Mouse (Mus musculus): Measurements from ENCODE around the gene Dthd1.

The Dthd1 gene

GRCm38 (mm10) chr5:62813402-62814071 is at the start of gene Dthd1:
TSS of gene Dthd1 (plus strand) at chr5:62813823.
- in situ Hi-C loops (cut with MboI, MseI) = no loop called here

GRCm38 (mm10) chr5:62764161-62764560 is 49.5 kb upstream of the Dthd1 start:
- in situ Hi-C loops (cut with MboI, MseI) = no loop called here

GRCm38 (mm10) chr5:62765459-62765783 is 48.2 kb upstream of the Dthd1 start:
- in situ Hi-C loops (cut with MboI, MseI) = no loop called here

- in situ Hi-C loops (cut with MboI, MseI) = no loop called here
These were observed 47.6 kb upstream of the Dthd1 start, which contains the start of gene Arap2 for GRCm38 (mm10) chr5:62765784-62766701. TSS of gene Arap2 (minus strand) at chr5:62766159.

- in situ Hi-C loops (cut with MboI, MseI) = no loop called here
These were observed 41.6 kb upstream of the Dthd1 start for GRCm38 (mm10) chr5:62771775-62772599.

- in situ Hi-C loops (cut with MboI, MseI) = no loop called here
These were observed 35.8 kb upstream of the Dthd1 start for GRCm38 (mm10) chr5:62777804-62778203.

- in situ Hi-C loops (cut with MboI, MseI) = no loop called here
These were observed 34.9 kb upstream of the Dthd1 start for GRCm38 (mm10) chr5:62778682-62779081.

- in situ Hi-C loops (cut with MboI, MseI) = no loop called here
These were observed 26.8 kb upstream of the Dthd1 start for GRCm38 (mm10) chr5:62786809-62787208.

GRCm38 (mm10) chr5:62790921-62791564 is 22.6 kb upstream of the Dthd1 start:
- in situ Hi-C loops (cut with MboI, MseI) = no loop called here

- in situ Hi-C loops (cut with MboI, MseI) = no loop called here
These were observed 20.8 kb upstream of the Dthd1 start for GRCm38 (mm10) chr5:62792776-62793175.

- in situ Hi-C loops (cut with MboI, MseI) = no loop called here
These were observed 420 bp downstream of the Dthd1 start for GRCm38 (mm10) chr5:62814072-62814414.

- in situ Hi-C loops (cut with MboI, MseI) = loop anchor here (5.0 kb wide), 1 partner anchor 42 kb away; no protein-coding TSS in a partner anchor
These were observed 2.1 kb downstream of the Dthd1 start for GRCm38 (mm10) chr5:62815741-62816140.

GRCm38 (mm10) chr5:62819567-62819966 is 5.9 kb downstream of the Dthd1 start:
- in situ Hi-C loops (cut with MboI, MseI) = loop anchor here (5.0 kb wide), 1 partner anchor 38 kb away; no protein-coding TSS in a partner anchor

GRCm38 (mm10) chr5:62820363-62821271 is 7.0 kb downstream of the Dthd1 start:
- in situ Hi-C loops (cut with MboI, MseI) = no loop called here

- in situ Hi-C loops (cut with MboI, MseI) = no loop called here
These were observed 29.5 kb downstream of the Dthd1 start for GRCm38 (mm10) chr5:62842955-62843730.

GRCm38 (mm10) chr5:62846571-62847131 is 33.0 kb downstream of the Dthd1 start:
- in situ Hi-C loops (cut with MboI, MseI) = no loop called here

GRCm38 (mm10) chr5:62851337-62851736 is 37.7 kb downstream of the Dthd1 start:
- in situ Hi-C loops (cut with MboI, MseI) = no loop called here

GRCm38 (mm10) chr5:62854361-62854844 is 40.8 kb downstream of the Dthd1 start:
- in situ Hi-C loops (cut with MboI, MseI) = no loop called here

- in situ Hi-C loops (cut with MboI, MseI) = loop anchor here (5.0 kb wide), 1 partner anchor 40 kb away; no protein-coding TSS in a partner anchor
These were observed 43.9 kb downstream of the Dthd1 start for GRCm38 (mm10) chr5:62857502-62857901.
